Mouse (Mus musculus) heart, postnatal 14 days (tissue): Measurements from ENCODE around the gene Gm49366. TPM values are rescaled to one million over a fixed set of nuclear protein-coding genes. Genes with fewer than 3 reads are reported as not detected.
"Not testable (repeated sequence)": the region's sequence is repeated elsewhere in the genome, so short reads cannot be mapped to it uniquely, and the experiment has no call there.

Experiments
- DNase-seq, 2 experiments: peaks; one replicate each; pipeline ENCODE4 v3.0.0; 2021 to 2022
- intact Hi-C: fragments of 180-260 bp; cut with DNase I; formaldehyde crosslinking; loops from one replicate; pipeline ENCODE4 v1.15.1; 2025
- total RNA-seq, 2 experiments: library from RNA; stranded (reverse); gene quantifications; 2 replicates each; pipeline ENCODE4 v1.2.3; 2021

Gene Gm49366
- total RNA-seq, 2 experiments from 2014 or later, result not detected

DNA sequence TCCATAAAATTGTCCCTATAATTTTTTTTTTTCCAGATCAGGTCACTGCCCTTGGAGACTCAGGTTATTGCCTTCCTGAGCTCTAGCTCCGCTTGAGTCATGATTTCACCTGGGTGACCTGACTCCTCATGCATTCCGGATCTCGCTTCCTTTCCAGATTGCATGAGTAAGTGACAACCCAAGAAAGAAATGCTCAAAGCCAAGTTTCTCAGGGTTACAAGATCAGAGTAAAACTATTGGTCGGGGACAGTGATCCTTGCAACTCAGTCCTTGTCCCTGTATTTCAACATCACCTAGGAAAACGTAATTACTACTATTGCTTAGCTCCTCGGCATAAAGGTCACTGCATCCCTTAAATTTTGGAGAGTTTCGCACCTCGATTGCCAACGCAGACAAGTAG lies 30.3 kb downstream of the Gm49366 start, which contains the start of gene Acot5:
TSS of gene Acot5 (plus strand) at position 340 of the 400 bp plus-strand sequence.
- DNase-seq, result no peak
- intact Hi-C loops, result loop anchor here (10.0 kb wide), 1 partner anchor 234 kb away; no protein-coding TSS in a partner anchor

DNA sequence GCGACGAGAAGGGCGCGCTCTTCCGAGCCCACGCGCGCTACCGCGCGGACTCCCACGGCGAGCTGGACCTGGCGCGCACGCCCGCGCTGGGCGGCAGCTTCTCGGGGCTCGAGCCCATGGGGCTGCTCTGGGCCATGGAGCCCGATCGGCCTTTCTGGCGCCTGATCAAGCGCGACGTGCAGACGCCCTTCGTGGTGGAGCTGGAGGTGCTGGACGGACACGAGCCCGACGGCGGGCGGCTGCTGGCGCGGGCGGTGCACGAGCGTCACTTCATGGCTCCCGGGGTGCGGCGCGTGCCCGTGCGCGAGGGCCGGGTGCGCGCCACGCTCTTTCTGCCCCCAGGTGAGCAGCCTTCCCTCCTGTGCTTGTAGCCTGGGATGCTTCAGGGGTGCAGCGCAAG lies 30.8 kb downstream of the Gm49366 start:
- peak; percentile 27 to 58 for DNase-seq
- intact Hi-C loops, result loop anchor here (10.0 kb wide), 1 partner anchor 235 kb away; no protein-coding TSS in a partner anchor

DNA sequence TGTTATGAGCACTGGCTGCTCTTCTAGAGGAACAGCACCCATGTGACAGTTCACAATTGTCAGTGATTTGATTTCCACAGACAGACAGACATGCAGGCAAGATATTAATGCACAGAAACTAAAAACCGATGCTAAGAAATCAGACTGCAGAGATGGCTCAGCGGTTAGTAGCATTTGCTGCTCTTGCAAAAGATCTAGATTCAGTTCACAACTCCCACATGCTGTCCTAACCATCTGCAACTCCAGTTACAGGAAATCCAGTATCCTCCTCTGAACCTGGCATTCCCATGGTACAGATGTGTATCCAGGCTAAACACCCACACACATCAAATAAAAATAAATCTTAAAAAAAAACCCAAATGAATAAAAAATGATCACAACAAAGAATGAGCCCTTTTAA lies 33.0 kb downstream of the Gm49366 start:
- intact Hi-C loops, result no loop called here

DNA sequence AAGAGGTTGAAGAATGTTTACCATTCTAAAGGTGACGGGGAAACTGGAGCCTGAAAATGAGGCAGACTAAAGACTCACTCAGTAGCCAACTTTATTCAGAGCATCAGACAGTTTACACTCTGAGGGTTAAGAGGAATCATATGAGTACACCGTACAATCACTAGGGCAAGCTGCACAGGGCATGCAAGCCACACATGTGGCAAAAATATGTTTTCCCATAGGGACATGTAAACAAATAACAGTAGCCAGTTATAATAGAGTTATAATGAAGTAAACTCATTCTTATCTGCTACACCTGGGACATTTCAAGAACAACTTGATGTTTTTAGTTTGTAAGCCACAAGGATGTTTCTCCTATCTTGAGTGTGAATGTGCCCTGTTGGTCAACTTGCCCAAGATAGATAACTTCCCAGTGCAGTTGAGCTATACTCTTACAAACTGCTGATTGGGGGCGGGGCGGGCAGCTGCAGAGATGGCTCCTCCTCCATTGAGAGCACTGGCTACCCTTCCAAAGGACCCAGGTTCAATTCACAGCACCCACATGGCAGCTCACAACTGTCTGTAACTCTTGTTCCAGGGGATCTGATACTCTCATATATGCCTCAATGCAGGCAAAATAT lies 38.7 kb downstream of the Gm49366 start:
- intact Hi-C loops, result no loop called here
- no peak for DNase-seq

More for the DNA sequence above, 33.0 kb downstream of the Gm49366 start:
- no peak for DNase-seq

DNA sequence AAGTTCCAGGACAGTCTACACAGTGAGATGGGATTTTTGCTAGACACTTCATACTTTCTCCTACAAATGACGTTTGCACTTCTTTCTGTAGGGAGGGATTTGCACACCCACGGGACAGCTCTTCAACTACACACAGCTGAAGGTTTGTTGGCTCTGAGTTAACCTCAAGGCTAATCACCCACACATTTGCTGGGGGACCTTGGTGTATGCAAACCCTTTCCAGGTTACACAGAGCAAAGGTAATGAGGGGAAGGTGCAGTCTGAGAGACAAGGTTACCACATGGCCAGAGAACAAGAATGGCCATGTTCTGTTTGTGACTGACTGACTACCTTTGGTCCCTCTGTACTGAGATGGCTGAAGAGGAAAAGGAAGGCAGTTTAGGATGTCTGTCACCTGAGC lies 45.1 kb downstream of the Gm49366 start:
- intact Hi-C loops, result no loop called here

DNA sequence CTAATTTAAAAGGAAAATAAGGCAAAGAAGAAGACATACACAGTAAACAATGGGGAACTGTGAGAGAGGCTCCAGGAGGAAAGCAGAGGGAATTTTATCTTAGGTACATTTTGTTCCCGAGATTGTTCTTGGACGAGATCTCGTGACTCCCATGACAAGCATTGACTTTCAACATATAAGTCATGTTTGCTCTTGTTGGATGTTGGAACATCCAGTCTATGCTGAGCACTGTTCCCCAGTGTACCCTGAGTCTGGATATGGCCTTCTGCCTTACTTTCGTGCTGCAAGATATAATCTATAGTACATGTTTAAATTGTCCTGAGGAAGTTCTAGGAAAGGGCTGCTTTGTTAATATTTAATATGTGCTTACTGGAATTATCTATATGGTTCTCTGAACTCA lies 45.8 kb downstream of the Gm49366 start:
- DNase-seq, result no peak
- intact Hi-C loops, result no loop called here

More for the DNA sequence above, 45.1 kb downstream of the Gm49366 start:
- no peak for DNase-seq

DNA sequence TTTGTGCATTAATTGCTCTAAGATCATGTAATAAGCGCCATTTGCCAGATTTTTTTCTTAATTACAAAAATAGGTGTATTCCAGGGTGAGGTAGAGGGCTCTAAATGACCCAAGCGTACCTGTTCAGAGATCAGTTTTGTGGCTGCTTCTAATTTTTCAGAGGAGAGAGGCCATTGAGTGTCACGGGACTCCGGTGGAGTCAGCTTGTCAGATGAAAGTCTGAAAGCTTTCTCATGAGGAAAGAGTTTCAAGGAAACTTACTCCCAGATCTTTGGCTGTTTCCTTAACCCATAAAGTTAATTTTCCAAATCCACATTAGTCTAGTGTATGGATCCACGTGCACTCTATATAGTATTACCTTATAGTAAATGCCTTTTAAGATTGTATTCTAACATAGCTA lies 55.9 kb downstream of the Gm49366 start:
- DNase-seq, intact Hi-C loops: not testable (repeated sequence)

DNA sequence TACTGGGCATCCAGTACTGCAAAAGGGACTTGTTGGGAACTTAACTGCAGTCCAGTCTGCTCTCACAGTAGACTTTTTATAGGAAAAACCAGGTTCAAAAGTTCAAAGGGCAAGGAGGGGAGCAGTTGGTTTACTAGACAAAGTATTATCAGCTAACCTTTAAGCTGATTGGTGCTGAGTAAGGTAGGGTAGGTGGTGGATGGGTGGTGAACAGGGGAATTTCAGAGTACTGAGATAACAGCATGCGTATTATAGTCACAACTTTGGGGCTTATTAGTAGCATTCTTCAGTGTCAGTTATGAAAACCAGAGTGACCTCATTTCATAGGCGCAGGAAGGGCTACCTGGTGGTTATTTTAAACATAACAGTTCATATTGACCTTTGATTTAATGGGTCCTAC lies 60.9 kb downstream of the Gm49366 start:
- DNase-seq, result no peak
- intact Hi-C loops, result no loop called here

DNA sequence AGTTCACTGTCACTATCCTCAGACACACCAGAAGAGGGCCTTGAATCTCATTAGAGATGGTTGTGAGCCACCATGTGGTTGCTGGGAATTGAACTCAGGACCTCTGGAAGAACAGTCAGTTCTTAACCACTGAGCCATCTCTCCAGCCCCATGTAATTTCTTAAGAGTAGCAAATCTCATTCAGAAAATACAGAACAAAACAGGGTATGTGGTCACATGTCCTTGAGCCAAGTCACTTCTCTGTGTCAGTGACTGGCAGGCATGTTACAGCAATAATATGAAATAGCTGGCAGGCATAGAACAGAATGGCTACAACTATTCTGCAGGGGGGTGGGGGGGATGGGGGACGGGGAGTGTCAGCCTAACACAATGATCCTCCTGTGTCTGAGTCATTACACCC lies 61.3 kb downstream of the Gm49366 start:
- intact Hi-C loops, result no loop called here
- DNase-seq, result no peak

DNA sequence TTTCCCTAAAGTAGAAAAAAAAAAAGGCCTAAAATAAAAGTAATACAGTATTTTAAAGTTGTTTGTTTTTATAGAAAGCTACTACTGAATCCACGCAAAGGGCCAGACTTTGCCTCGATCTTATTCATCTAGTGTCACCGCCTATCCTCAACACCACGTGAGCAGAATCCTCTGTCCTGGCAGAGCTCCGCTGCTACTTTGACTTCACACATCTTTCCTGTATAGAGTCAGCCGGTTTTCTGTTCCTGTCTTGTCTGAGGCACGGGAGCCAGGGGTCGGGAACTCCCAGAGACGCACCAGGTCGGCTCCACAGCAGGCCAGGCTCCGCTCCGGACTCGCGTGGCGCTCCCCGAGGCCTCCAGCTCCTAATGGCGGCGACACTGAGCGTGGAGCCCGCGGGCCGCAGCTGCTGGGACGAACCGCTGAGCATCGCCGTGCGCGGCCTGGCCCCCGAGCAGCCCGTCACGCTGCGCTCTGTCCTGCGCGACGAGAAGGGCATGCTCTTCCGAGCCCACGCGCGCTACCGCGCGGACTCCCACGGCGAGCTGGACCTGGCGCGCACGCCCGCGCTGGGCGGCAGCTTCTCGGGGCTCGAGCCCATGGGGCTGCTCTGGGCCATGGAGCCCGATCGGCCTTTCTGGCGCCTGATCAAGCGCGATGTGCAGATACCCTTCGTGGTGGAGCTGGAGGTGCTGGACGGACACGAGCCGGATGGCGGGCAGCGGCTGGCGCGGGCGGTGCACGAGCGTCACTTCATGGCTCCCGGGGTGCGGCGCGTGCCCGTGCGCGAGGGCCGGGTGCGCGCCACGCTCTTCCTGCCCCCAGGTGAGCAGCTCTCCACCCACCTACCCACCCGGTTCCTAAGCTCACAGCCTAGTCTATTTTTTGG lies 62.1 kb downstream of the Gm49366 start, which contains the start of gene Acot6:
TSS of gene Acot6 (plus strand) at position 51 of the 889 bp plus-strand sequence.
- intact Hi-C loops, result not testable (repeated sequence)
- DNase-seq, result peak; percentile 42 to 66

DNA sequence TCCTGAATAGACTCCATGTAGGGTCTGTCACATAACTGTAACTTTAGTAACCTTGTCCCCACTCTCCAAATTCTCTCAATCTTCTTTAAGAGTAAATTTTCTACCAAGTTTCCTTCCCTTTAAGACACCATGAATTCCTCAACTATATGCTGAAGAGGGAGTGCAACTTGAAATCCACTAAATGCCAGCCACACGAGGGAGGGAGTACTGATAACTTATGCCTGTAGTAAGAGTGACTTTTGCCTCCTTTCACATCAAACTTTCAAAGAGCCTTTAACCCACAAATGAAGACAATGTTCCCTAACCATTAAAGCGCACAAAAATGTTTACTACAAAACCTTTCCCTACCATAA lies 62.7 kb downstream of the Gm49366 start:
- intact Hi-C loops, result no loop called here
- no peak for DNase-seq

DNA sequence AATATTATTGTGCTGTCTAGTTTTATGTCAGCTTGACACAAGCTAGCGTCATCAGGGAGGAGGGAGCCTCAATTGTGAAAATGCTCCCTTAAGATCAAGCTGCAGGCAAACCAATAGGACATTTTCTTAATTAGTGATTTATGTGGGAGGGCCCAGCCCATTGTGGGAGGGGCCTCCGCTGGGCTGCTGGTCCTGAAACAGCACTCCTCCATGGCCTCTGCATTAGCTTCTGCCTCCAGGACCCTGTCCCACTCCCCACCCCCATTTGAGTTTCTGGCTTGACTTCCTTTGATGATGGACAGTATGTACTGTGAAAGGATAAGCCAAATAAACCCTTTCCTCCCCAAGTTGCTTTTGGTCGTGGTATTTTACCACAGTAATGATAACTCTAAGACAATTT lies 68.3 kb downstream of the Gm49366 start:
- intact Hi-C loops, result no loop called here
- no peak for DNase-seq

DNA sequence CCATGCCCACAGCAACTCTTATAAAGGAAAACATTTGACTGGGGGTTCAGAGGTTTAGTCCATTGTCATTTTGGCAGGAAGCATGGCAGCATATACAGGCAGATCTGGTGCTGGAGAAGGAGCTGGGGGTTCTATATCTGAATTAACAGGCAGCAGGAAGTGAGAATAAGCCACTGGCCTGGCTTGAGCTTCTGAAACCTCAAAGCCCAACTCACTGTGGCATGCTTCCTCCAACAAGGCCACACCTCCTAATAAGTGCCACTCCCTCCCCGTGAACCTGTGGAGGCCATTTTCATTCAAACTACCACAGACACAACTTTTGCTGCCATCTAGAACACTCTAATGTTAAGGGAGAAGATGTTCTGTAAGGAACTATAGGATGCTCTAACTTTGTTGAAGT lies 69.0 kb downstream of the Gm49366 start:
- DNase-seq, result no peak
- intact Hi-C loops, result no loop called here

Other genes starting within 250 kb of the Gm49366 start
- 10 to 100 TPM; 37.2 to 38.0 TPM for gene Numb, start 117.0 kb upstream of the Gm49366 start, total RNA-seq
- gene Riox1, start 88.3 kb upstream of the Gm49366 start, total RNA-seq, result 1 to 10 TPM; 5.0 to 5.9 TPM
- gene Heatr4, start 54.1 kb upstream of the Gm49366 start, total RNA-seq, result not detected
- 100 to 1,000 TPM; 146 to 155 TPM for gene Acot2, start 51.1 kb upstream of the Gm49366 start, total RNA-seq
- gene Acot1, start 29.4 kb upstream of the Gm49366 start, total RNA-seq, result 10 to 100 TPM; 70.0 to 79.3 TPM
- 1 to 10 TPM in 1 of 2 experiments, under 1 TPM in 1; 0.85 to 1.2 TPM for gene Acot4, start 556 bp upstream of the Gm49366 start, total RNA-seq
- 1 to 10 TPM; 2.1 to 2.8 TPM for gene Acot3, start 13.2 kb downstream of the Gm49366 start, total RNA-seq
- under 1 TPM in 1 of 2 experiments, not detected in 1; 0.24 TPM for gene Acot5, start 30.4 kb downstream of the Gm49366 start, total RNA-seq
- gene Acot6, start 61.7 kb downstream of the Gm49366 start, total RNA-seq, result 1 to 10 TPM; 2.4 to 3.1 TPM
- 10 to 100 TPM in 1 of 2 experiments, 1 to 10 TPM in 1; 9.4 to 10.5 TPM for gene Dnal1, start 75.4 kb downstream of the Gm49366 start, total RNA-seq
- gene Pnma1, start 109.6 kb downstream of the Gm49366 start, total RNA-seq, result under 1 TPM; 0.17 to 0.31 TPM
- 10 to 100 TPM; 15.7 to 16.9 TPM for gene Elmsan1, start 179.9 kb downstream of the Gm49366 start, total RNA-seq
- gene Ptgr2, start 246.3 kb downstream of the Gm49366 start, total RNA-seq, result 100 to 1,000 TPM; 178 to 179 TPM